Mouse (Mus musculus) stomach, embryonic 16.5 days (tissue): ENCODE results near the gene Akt1s1. TPM values are rescaled to one million over a fixed set of nuclear protein-coding genes. Genes with fewer than 3 reads are reported as not detected.
"Not testable (repeated sequence)": the region's sequence is repeated elsewhere in the genome, so short reads cannot be mapped to it uniquely, and the experiment has no call there.

Experiments used
- ATAC-seq: fragments of 200-750 bp; cut with Nextera tagmentation; 2 replicates; pipeline ENCODE4 v1.8.0; 2017; ENCODE audit warnings: moderate number of reproducible peaks, moderate TSS enrichment; ENCODE audit not compliant: insufficient read depth, low FRiP score
- H3K27ac ChIP-seq: fragments of 300-500 bp; sonication (generic); 2 replicates; pipeline ENCODE4 v1.5.1; 2014; ENCODE audit warnings: low read length
- H3K27me3 ChIP-seq: fragments of 300-500 bp; sonication (generic); 2 replicates; pipeline ENCODE4 v1.6.1; 2014; ENCODE audit warnings: low read length, control low read depth, mixed read lengths; ENCODE audit not compliant: control insufficient read depth, insufficient read depth
- H3K36me3 ChIP-seq: fragments of 300-500 bp; sonication (generic); 2 replicates; pipeline ENCODE4 v1.6.1; 2014; ENCODE audit warnings: low read length; ENCODE audit not compliant: control insufficient read depth, insufficient read depth
- H3K4me1 ChIP-seq: fragments of 300-500 bp; sonication (generic); 2 replicates; pipeline ENCODE4 v1.6.1; 2014; ENCODE audit warnings: low read length, control low read depth, mixed read lengths; ENCODE audit not compliant: control insufficient read depth, insufficient read depth
- H3K4me2 ChIP-seq: fragments of 300-500 bp; sonication (generic); 2 replicates; pipeline ENCODE4 v1.6.1; 2014; ENCODE audit warnings: low read depth, low read length, mixed read lengths
- H3K4me3 ChIP-seq: fragments of 300-500 bp; sonication (generic); replicated peaks from 2 replicates; pipeline ENCODE4 v1.5.1; 2014; ENCODE audit warnings: mild to moderate bottlenecking, low read length
- H3K9ac ChIP-seq: fragments of 300-500 bp; sonication (generic); 2 replicates; pipeline ENCODE4 v1.6.1; 2014; ENCODE audit warnings: low read length
- H3K9me3 ChIP-seq: fragments of 300-500 bp; sonication (generic); replicated peaks from 2 replicates; pipeline ENCODE4 v1.6.1; 2016; ENCODE audit warnings: low read length, control low read depth; ENCODE audit not compliant: control insufficient read depth
- WGBS: fragments of 180-500 bp; shearing (Covaris S2); extraction: QIAGEN DNeasy Blood & Tissue Kit; methylation state at CpG from one replicate; pipeline ENCODE4 v1.1.7; 2014; 5-methylcytosine and 5-hydroxymethylcytosine counted together
- polyA plus RNA-seq: library from polyadenylated mRNA; unstranded; fragments of >200 nt; fragmentation: Nextera tagmentation; extraction: Ambion mirVana; gene quantifications from 2 replicates; pipeline ENCODE4 v1.2.1, GENCODE M21; 2015

The Akt1s1 gene
- polyA plus RNA-seq, 1 experiment from 2014 or later, result 83.1 TPM

GRCm38 (mm10) chr7:44868919-44869696 is 20.3 kb downstream of the Akt1s1 start:
- peak overlapping the region; percentile 100 for H3K27ac ChIP-seq
- peak; percentile 68 for ATAC-seq
- peak overlapping the region; percentile 90 for H3K4me2 ChIP-seq
- H3K4me3 ChIP-seq, result peak overlapping the region; percentile 91
- H3K27me3 ChIP-seq, result no peaks in the 10 kb centered on the region
- WGBS, result under 1% methylated on average over 105 of the region's 108 CpGs
- H3K9me3 ChIP-seq, result no peaks in the 10 kb centered on the region
- H3K9ac ChIP-seq, result peak overlapping the region; percentile 100
- H3K36me3 ChIP-seq, result peaks cover 6% of the 10 kb centered on the region
- peaks cover 46% of the 10 kb centered on the region for H3K4me1 ChIP-seq

DNA sequence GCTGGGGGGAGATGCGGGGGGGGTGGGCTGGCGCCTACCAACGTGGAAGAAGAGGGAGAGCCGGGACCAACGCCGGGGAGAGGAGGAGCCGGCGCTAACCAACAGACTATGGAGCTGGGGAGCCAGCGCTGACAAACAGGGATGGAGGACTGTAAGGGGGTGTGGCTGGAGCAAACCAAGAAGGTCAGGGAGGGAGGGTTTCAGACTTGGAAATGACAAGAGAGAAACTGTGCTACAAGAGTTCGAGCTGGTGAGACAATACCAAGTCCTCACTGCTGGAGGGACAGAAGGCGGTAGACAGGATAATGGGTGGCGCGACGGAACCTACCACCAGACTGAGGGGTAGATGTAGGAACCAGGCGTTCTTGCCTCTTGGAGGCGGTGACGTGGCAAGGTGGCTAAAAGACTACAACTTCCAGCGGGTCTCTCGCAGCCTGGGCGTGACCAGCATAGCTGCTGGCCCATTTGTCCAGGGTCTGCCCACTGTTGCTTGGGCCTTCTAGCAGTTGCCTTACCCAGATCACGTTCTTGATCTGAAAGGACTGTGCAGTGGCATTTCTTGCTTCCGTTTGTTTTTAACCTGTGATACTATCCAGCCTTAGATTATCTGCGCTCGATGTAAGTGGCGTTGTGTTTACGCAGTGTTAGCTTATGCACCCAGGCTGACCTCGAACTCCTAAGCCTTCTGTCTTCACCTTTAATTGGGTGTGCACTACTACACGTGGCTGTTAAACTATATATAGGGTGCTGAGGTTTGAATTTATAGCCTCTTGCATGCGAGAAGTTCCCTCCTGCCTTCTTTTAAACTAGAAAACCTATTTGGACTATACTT is 21.1 kb downstream of the Akt1s1 start, which contains the start of gene Ptov1:
Ptov1 (minus strand) TSS at position 92 of the 832 bp plus-strand sequence.
- Histone ChIP-seq H3K9me3 (no peaks in the 10 kb centered on the region), H3K9ac (peak within 1 kb of the TSS; percentile 100), H3K36me3 (no peaks in the 10 kb centered on the region), H3K27ac (peak within 1 kb of the TSS; percentile 100), H3K4me3 (peak within 1 kb of the TSS; percentile 91), H3K4me2 (peak within 1 kb of the TSS; percentile 90), H3K4me1 (peaks cover 46% of the 10 kb centered on the region), H3K27me3 (no peaks in the 10 kb centered on the region)
- whole genome bisulfite sequencing, result 3% methylated on average over 29 of the region's 29 CpGs
- peak; percentile 93 for ATAC-seq

- no peaks in the 10 kb centered on the region for H3K9me3 ChIP-seq
- H3K4me1 ChIP-seq, result peaks cover 39% of the 10 kb centered on the region
- H3K9ac ChIP-seq, result peak overlapping the region; percentile 100
- H3K4me2 ChIP-seq, result peak overlapping the region; percentile 90
- 79% methylated on average over 6 of the region's 6 CpGs for WGBS
- H3K36me3 ChIP-seq, result no peaks in the 10 kb centered on the region
- ATAC-seq, result no peak
- no peaks in the 10 kb centered on the region for H3K27me3 ChIP-seq
- H3K4me3 ChIP-seq, result peak overlapping the region; percentile 91
- H3K27ac ChIP-seq, result peak overlapping the region; percentile 100
Observed at GRCm38 (mm10) chr7:44870614-44871013, 21.8 kb downstream of the Akt1s1 start.

GRCm38 (mm10) chr7:44871181-44871580 is 22.4 kb downstream of the Akt1s1 start:
- Histone ChIP-seq H3K9me3 (no peaks in the 10 kb centered on the region), H3K36me3 (no peaks in the 10 kb centered on the region), H3K4me3 (no peak overlapping the region), H3K27me3 (no peaks in the 10 kb centered on the region), H3K4me2 (no peak overlapping the region), H3K9ac (no peak overlapping the region), H3K27ac (no peak overlapping the region), H3K4me1 (peaks cover 33% of the 10 kb centered on the region)
- WGBS, result 88% methylated on average over 1 of the region's 1 CpGs
- no peak for ATAC-seq

DNA sequence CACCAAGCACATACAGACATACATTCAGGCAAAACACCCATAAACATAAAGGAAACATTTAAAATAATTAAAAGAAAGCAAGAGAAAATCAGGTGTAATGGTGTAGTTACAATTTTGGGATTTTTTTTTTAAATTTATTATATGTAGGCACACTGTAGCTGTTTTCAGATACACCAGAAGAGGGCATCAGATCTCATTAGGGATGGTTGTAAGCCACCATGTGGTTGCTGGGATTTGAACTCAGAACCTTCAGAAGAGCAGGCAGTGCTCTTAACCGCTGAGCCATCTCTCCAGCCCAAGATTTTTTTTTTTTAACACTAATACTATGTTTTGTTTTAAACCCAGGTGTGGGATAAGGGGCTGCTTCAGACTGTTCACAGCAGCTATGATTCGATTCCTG is 23.0 kb downstream of the Akt1s1 start:
- H3K4me1 ChIP-seq, result peaks cover 27% of the 10 kb centered on the region
- WGBS, result 92% methylated on average over 2 of the region's 2 CpGs
- H3K4me3 ChIP-seq, ATAC-seq, H3K4me2 ChIP-seq, H3K36me3 ChIP-seq, H3K27me3 ChIP-seq, H3K27ac ChIP-seq, H3K9ac ChIP-seq, H3K9me3 ChIP-seq: not testable (repeated sequence)

- no peak overlapping the region for H3K27ac ChIP-seq
- 86% methylated on average over 14 of the region's 14 CpGs for WGBS
- H3K9me3 ChIP-seq, result no peaks in the 10 kb centered on the region
- no peak overlapping the region for H3K4me3 ChIP-seq
- peaks cover 1% of the 10 kb centered on the region; the same call in 1 of the 2 replicates for H3K4me1 ChIP-seq
- ATAC-seq, result no peak
- H3K4me2 ChIP-seq, result no peak overlapping the region
- H3K27me3 ChIP-seq, result no peaks in the 10 kb centered on the region
- H3K36me3 ChIP-seq, result peaks cover 30% of the 10 kb centered on the region
- no peak overlapping the region for H3K9ac ChIP-seq
Observed at GRCm38 (mm10) chr7:44877833-44878232, 29.0 kb downstream of the Akt1s1 start.

GRCm38 (mm10) chr7:44883036-44883435 is 34.2 kb downstream of the Akt1s1 start:
- Histone ChIP-seq H3K9me3 (no peaks in the 10 kb centered on the region), H3K4me3 (no peak overlapping the region), H3K27ac (no peak overlapping the region), H3K4me1 (no peaks in the 10 kb centered on the region), H3K36me3 (peaks cover 25% of the 10 kb centered on the region), H3K4me2 (no peak overlapping the region), H3K27me3 (no peaks in the 10 kb centered on the region), H3K9ac (no peak overlapping the region)
- WGBS, result 87% methylated on average over 3 of the region's 3 CpGs
- ATAC-seq, result no peak

DNA sequence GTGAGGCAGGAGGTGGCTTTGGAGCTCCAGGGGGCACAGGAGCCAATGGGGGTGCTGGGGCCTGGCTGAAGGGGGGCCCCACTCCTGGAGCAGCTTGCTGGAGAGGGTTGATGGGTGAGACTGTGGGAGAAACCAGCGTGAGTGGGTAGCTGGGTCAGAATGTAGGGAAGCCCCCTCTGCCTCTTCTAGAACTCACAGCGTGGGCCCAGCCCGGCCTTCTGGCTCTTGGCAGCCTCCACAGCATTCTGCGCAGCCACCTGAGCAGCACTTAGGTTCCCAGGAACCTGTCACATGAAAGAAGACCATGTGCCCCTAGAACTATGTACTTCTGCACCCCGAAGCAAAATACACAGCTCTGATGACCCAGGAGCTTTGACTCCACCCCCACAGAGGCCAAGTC is 35.8 kb downstream of the Akt1s1 start:
- H3K4me2 ChIP-seq, result no peak overlapping the region
- H3K4me1 ChIP-seq, result no peaks in the 10 kb centered on the region
- no peak overlapping the region for H3K9ac ChIP-seq
- 95% methylated on average over 5 of the region's 5 CpGs for WGBS
- no peak for ATAC-seq
- H3K9me3 ChIP-seq, result no peaks in the 10 kb centered on the region
- peaks cover 24% of the 10 kb centered on the region for H3K36me3 ChIP-seq
- no peaks in the 10 kb centered on the region for H3K27me3 ChIP-seq
- H3K4me3 ChIP-seq, result no peak overlapping the region
- no peak overlapping the region for H3K27ac ChIP-seq

DNA sequence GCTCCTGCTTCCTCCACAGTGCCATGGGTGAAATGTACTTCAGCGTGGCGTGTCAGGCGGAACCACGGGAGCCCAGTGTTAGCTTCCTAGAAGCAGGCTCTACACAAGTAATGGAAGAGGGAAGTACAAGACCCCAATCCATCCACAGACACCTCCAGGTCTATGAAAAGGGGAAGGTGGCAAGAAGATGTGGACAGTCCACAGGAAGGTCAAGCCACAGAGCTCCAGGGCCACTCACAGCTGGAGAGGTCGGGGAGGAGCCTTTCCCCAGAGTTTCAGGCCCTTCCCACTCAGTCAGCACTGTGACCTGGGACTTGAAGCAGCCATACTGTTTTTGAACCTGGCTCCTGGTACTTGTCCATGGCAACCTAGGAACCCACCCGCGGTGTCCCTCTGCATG is 38.2 kb downstream of the Akt1s1 start:
- Histone ChIP-seq H3K9me3 (no peaks in the 10 kb centered on the region), H3K4me1 (peaks cover 15% of the 10 kb centered on the region), H3K36me3 (peaks cover 12% of the 10 kb centered on the region), H3K27ac (no peak overlapping the region), H3K4me2 (no peak overlapping the region), H3K4me3 (no peak overlapping the region), H3K27me3 (no peaks in the 10 kb centered on the region), H3K9ac (no peak overlapping the region)
- no peak for ATAC-seq
- 89% methylated on average over 7 of the region's 7 CpGs for WGBS
